Mouse (Mus musculus): ENCODE data around the gene Rapgef1. TPM values are rescaled to one million over a fixed set of nuclear protein-coding genes. Genes with fewer than 3 reads are reported as not detected.

Gene Rapgef1
- polyA plus RNA-seq, 1 experiment from 2014 or later: 15.5 TPM

- peak; percentile 43; the same call in 1 of the 2 replicates for ATAC-seq (ENCODE audit: low read depth)
- Histone ChIP-seq H3K4me2 (no peak overlapping the region), H3K27me3 (no peaks in the 10 kb centered on the region), H3K4me3 (no peak overlapping the region), H3K9ac (no peak overlapping the region), H3K9me3 (no peaks in the 10 kb centered on the region), H3K4me1 (replicated peaks) (peaks cover 15% of the 10 kb centered on the region; the same call in 1 of the 2 replicates), H3K27ac (replicated peaks) (0 out of 2 replicates have a peak overlapping the region, but pooled peaks have one; percentile 28), H3K36me3 (peaks cover 81% of the 10 kb centered on the region)
- WGBS: 22% methylated on average over 6 of the region's 6 CpGs
These were observed 97.2 kb downstream of the Rapgef1 start for GRCm38 (mm10) chr2:29716691-29717090.

- no peak overlapping the region for H3K9ac ChIP-seq
- H3K4me2 ChIP-seq: no peak overlapping the region
- H3K27ac ChIP-seq (replicated peaks): no peak overlapping the region
- H3K36me3 ChIP-seq: peaks cover 88% of the 10 kb centered on the region
- no peak overlapping the region for H3K4me3 ChIP-seq
- 92% methylated on average over 5 of the region's 5 CpGs for WGBS
- H3K4me1 ChIP-seq (replicated peaks): peaks cover 15% of the 10 kb centered on the region; the same call in 1 of the 2 replicates
- H3K9me3 ChIP-seq: no peaks in the 10 kb centered on the region
- H3K27me3 ChIP-seq: no peaks in the 10 kb centered on the region
- ATAC-seq (ENCODE audit: low read depth): no peak
These were observed 99.1 kb downstream of the Rapgef1 start for GRCm38 (mm10) chr2:29718581-29718980.

- no peaks in the 10 kb centered on the region for H3K4me1 ChIP-seq (replicated peaks)
- H3K4me2 ChIP-seq: no peak overlapping the region
- peaks cover 95% of the 10 kb centered on the region for H3K36me3 ChIP-seq
- H3K9me3 ChIP-seq: no peaks in the 10 kb centered on the region
- H3K9ac ChIP-seq: no peak overlapping the region
- WGBS: 96% methylated on average over 3 of the region's 3 CpGs
- no peak for ATAC-seq (ENCODE audit: low read depth)
- no peak overlapping the region for H3K27ac ChIP-seq (replicated peaks)
- no peak overlapping the region for H3K4me3 ChIP-seq
- no peaks in the 10 kb centered on the region for H3K27me3 ChIP-seq
These were observed 103.6 kb downstream of the Rapgef1 start for GRCm38 (mm10) chr2:29723132-29723531.

- Histone ChIP-seq H3K4me2 (no peak overlapping the region), H3K27me3 (no peaks in the 10 kb centered on the region), H3K27ac (replicated peaks) (no peak overlapping the region), H3K9ac (no peak overlapping the region), H3K4me3 (no peak overlapping the region), H3K36me3 (peaks cover 96% of the 10 kb centered on the region), H3K9me3 (no peaks in the 10 kb centered on the region), H3K4me1 (replicated peaks) (no peaks in the 10 kb centered on the region)
- ATAC-seq (ENCODE audit: low read depth): no peak
- whole genome bisulfite sequencing: 85% methylated on average over 5 of the region's 5 CpGs
These were observed 105.3 kb downstream of the Rapgef1 start for GRCm38 (mm10) chr2:29724664-29725365.

GRCm38 (mm10) chr2:29729500-29729899 lies 110.0 kb downstream of the Rapgef1 start:
- WGBS: 57% methylated on average over 2 of the region's 2 CpGs
- Histone ChIP-seq H3K36me3 (peaks cover 95% of the 10 kb centered on the region), H3K4me3 (no peak overlapping the region), H3K9me3 (no peaks in the 10 kb centered on the region), H3K9ac (no peak overlapping the region), H3K27ac (replicated peaks) (no peak overlapping the region), H3K4me1 (replicated peaks) (no peaks in the 10 kb centered on the region), H3K4me2 (no peak overlapping the region), H3K27me3 (no peaks in the 10 kb centered on the region)
- ATAC-seq (ENCODE audit: low read depth): no peak

GRCm38 (mm10) chr2:29731545-29731944 lies 112.0 kb downstream of the Rapgef1 start:
- H3K36me3 ChIP-seq: peaks cover 94% of the 10 kb centered on the region
- ATAC-seq (ENCODE audit: low read depth): no peak

GRCm38 (mm10) chr2:29732559-29732958 lies 113.0 kb downstream of the Rapgef1 start:
- no peak overlapping the region for H3K9ac ChIP-seq
- no peak overlapping the region for H3K27ac ChIP-seq (replicated peaks)
- no peaks in the 10 kb centered on the region for H3K4me1 ChIP-seq (replicated peaks)
- ATAC-seq (ENCODE audit: low read depth): no peak
- no peak overlapping the region for H3K4me3 ChIP-seq
- H3K36me3 ChIP-seq: peaks cover 94% of the 10 kb centered on the region
- H3K4me2 ChIP-seq: no peak overlapping the region
- WGBS: 94% methylated on average over 10 of the region's 10 CpGs
- no peaks in the 10 kb centered on the region for H3K27me3 ChIP-seq
- H3K9me3 ChIP-seq: no peaks in the 10 kb centered on the region

More at GRCm38 (mm10) chr2:29731545-29731944, 112.0 kb downstream of the Rapgef1 start:
- 81% methylated on average over 3 of the region's 3 CpGs for WGBS
- Histone ChIP-seq H3K4me3 (no peak overlapping the region), H3K27me3 (no peaks in the 10 kb centered on the region), H3K4me2 (no peak overlapping the region), H3K27ac (replicated peaks) (no peak overlapping the region), H3K9me3 (no peaks in the 10 kb centered on the region), H3K4me1 (replicated peaks) (no peaks in the 10 kb centered on the region), H3K9ac (no peak overlapping the region)

- WGBS: 95% methylated on average over 5 of the region's 5 CpGs
- H3K4me3 ChIP-seq: no peak overlapping the region
- ATAC-seq (ENCODE audit: low read depth): no peak
These were observed 113.8 kb downstream of the Rapgef1 start for GRCm38 (mm10) chr2:29733348-29733747.

GRCm38 (mm10) chr2:29735708-29736107 lies 116.2 kb downstream of the Rapgef1 start:
- 93% methylated on average over 12 of the region's 12 CpGs for WGBS

More at GRCm38 (mm10) chr2:29733348-29733747, 113.8 kb downstream of the Rapgef1 start:
- Histone ChIP-seq H3K4me2 (no peak overlapping the region), H3K27ac (replicated peaks) (no peak overlapping the region), H3K4me1 (replicated peaks) (no peaks in the 10 kb centered on the region), H3K27me3 (no peaks in the 10 kb centered on the region), H3K9ac (no peak overlapping the region), H3K36me3 (peaks cover 94% of the 10 kb centered on the region), H3K9me3 (no peaks in the 10 kb centered on the region)

GRCm38 (mm10) chr2:29737209-29737925 lies 117.8 kb downstream of the Rapgef1 start:
- Histone ChIP-seq H3K4me1 (replicated peaks) (no peaks in the 10 kb centered on the region), H3K36me3 (peaks cover 81% of the 10 kb centered on the region), H3K27ac (replicated peaks) (no peak overlapping the region), H3K27me3 (no peaks in the 10 kb centered on the region), H3K4me3 (no peak overlapping the region), H3K9me3 (no peaks in the 10 kb centered on the region), H3K9ac (no peak overlapping the region), H3K4me2 (no peak overlapping the region)
- ATAC-seq (ENCODE audit: low read depth): no peak
- 92% methylated on average over 12 of the region's 12 CpGs for WGBS

More at GRCm38 (mm10) chr2:29735708-29736107, 116.2 kb downstream of the Rapgef1 start:
- Histone ChIP-seq H3K9ac (no peak overlapping the region), H3K27me3 (no peaks in the 10 kb centered on the region), H3K36me3 (peaks cover 93% of the 10 kb centered on the region), H3K4me2 (no peak overlapping the region), H3K4me1 (replicated peaks) (no peaks in the 10 kb centered on the region), H3K4me3 (no peak overlapping the region), H3K27ac (replicated peaks) (no peak overlapping the region), H3K9me3 (no peaks in the 10 kb centered on the region)
- ATAC-seq (ENCODE audit: low read depth): no peak

- Histone ChIP-seq H3K36me3 (peaks cover 66% of the 10 kb centered on the region), H3K4me1 (replicated peaks) (no peaks in the 10 kb centered on the region), H3K9ac (no peak overlapping the region), H3K27ac (replicated peaks) (no peak overlapping the region), H3K4me3 (no peak overlapping the region), H3K4me2 (no peak overlapping the region), H3K9me3 (no peaks in the 10 kb centered on the region), H3K27me3 (no peaks in the 10 kb centered on the region)
- whole genome bisulfite sequencing: 81% methylated on average over 4 of the region's 4 CpGs
- ATAC-seq (ENCODE audit: low read depth): no peak
These were observed 119.3 kb downstream of the Rapgef1 start for GRCm38 (mm10) chr2:29738799-29739198.

- Histone ChIP-seq H3K4me3 (no peak overlapping the region), H3K27ac (replicated peaks) (no peak overlapping the region), H3K36me3 (peaks cover 61% of the 10 kb centered on the region), H3K4me1 (replicated peaks) (no peaks in the 10 kb centered on the region), H3K9ac (no peak overlapping the region), H3K4me2 (no peak overlapping the region), H3K9me3 (no peaks in the 10 kb centered on the region), H3K27me3 (no peaks in the 10 kb centered on the region)
- WGBS: 76% methylated on average over 5 of the region's 5 CpGs
- no peak for ATAC-seq (ENCODE audit: low read depth)
These were observed 119.8 kb downstream of the Rapgef1 start for GRCm38 (mm10) chr2:29739368-29739767.

All from neural tube, embryonic 13.5 days (tissue).